Mouse (Mus musculus): ENCODE measurements at regions not wholly inside any gene's neighbourhood (a gene's known extent, or its start where the extent isn't known, plus 50 kb on each side); places are given as distances from the start of the nearest gene placed in this dataset.
"Not testable (repeated sequence)": the region's sequence is repeated elsewhere in the genome, so short reads cannot be mapped to it uniquely, and the experiment has no call there.

- DNase-seq; intact Hi-C loops (cut with DNase I): not testable (repeated sequence)
Observed at GRCm38 (mm10) chr14:53736274-53736673, 517.6 kb downstream of the Dad1 start.

GRCm38 (mm10) chr14:53731600-53731999 lies 522.3 kb downstream of the Dad1 start:
- DNase-seq; intact Hi-C loops (cut with DNase I): not testable (repeated sequence)

- intact Hi-C loops (cut with DNase I); DNase-seq: not testable (repeated sequence)
Observed at GRCm38 (mm10) chr14:53729877-53730276, 524.0 kb downstream of the Dad1 start.

- intact Hi-C loops (cut with DNase I); DNase-seq: not testable (repeated sequence)
Observed at GRCm38 (mm10) chr14:53729149-53729548, 524.8 kb downstream of the Dad1 start.

- DNase-seq; intact Hi-C loops (cut with DNase I): not testable (repeated sequence)
Observed at GRCm38 (mm10) chr14:53726914-53727313, 527.0 kb downstream of the Dad1 start.

- DNase-seq; intact Hi-C loops (cut with DNase I): not testable (repeated sequence)
Observed at GRCm38 (mm10) chr14:53723611-53724010, 530.3 kb downstream of the Dad1 start.

- intact Hi-C loops (cut with DNase I), result not testable (repeated sequence)
Observed at GRCm38 (mm10) chr14:53721901-53722300, 532.0 kb downstream of the Dad1 start.

GRCm38 (mm10) chr14:53709627-53710026 lies 544.3 kb downstream of the Dad1 start:
- DNase-seq; intact Hi-C loops (cut with DNase I): not testable (repeated sequence)

More at GRCm38 (mm10) chr14:53721901-53722300, 532.0 kb downstream of the Dad1 start:
- not testable (repeated sequence) for DNase-seq

GRCm38 (mm10) chr14:53704351-53704750 lies 549.6 kb downstream of the Dad1 start:
- DNase-seq; intact Hi-C loops (cut with DNase I): not testable (repeated sequence)

GRCm38 (mm10) chr14:53703593-53703992 lies 550.3 kb downstream of the Dad1 start:
- intact Hi-C loops (cut with DNase I); DNase-seq: not testable (repeated sequence)

GRCm38 (mm10) chr14:53684100-53684499 lies 569.8 kb downstream of the Dad1 start:
- DNase-seq, result not testable (repeated sequence)

GRCm38 (mm10) chr14:53683361-53684015 lies 570.4 kb downstream of the Dad1 start:
- DNase-seq; intact Hi-C loops (cut with DNase I): not testable (repeated sequence)

More at GRCm38 (mm10) chr14:53684100-53684499, 569.8 kb downstream of the Dad1 start:
- intact Hi-C loops (cut with DNase I), result not testable (repeated sequence)

GRCm38 (mm10) chr14:53682679-53683078 lies 571.2 kb downstream of the Dad1 start:
- DNase-seq; intact Hi-C loops (cut with DNase I): not testable (repeated sequence)

- DNase-seq; intact Hi-C loops (cut with DNase I): not testable (repeated sequence)
Observed at GRCm38 (mm10) chr14:53681320-53681719, 572.6 kb downstream of the Dad1 start.

- DNase-seq, result peak; percentile 14
- intact Hi-C loops (cut with DNase I), result not testable (repeated sequence)
Observed at GRCm38 (mm10) chr14:53665681-53666080, 588.2 kb downstream of the Dad1 start.

GRCm38 (mm10) chr14:53662700-53663355 lies 591.1 kb downstream of the Dad1 start:
- DNase-seq; intact Hi-C loops (cut with DNase I): not testable (repeated sequence)

- DNase-seq; intact Hi-C loops (cut with DNase I): not testable (repeated sequence)
Observed at GRCm38 (mm10) chr14:53654669-53655068, 599.2 kb downstream of the Dad1 start.

- DNase-seq; intact Hi-C loops (cut with DNase I): not testable (repeated sequence)
Observed at GRCm38 (mm10) chr14:53651061-53651460, 602.8 kb downstream of the Dad1 start.

GRCm38 (mm10) chr14:53649189-53649588 lies 604.7 kb downstream of the Dad1 start:
- intact Hi-C loops (cut with DNase I); DNase-seq: not testable (repeated sequence)

GRCm38 (mm10) chr14:53640441-53640840 lies 613.5 kb downstream of the Dad1 start:
- DNase-seq; intact Hi-C loops (cut with DNase I): not testable (repeated sequence)

GRCm38 (mm10) chr14:53637664-53638063 lies 616.2 kb downstream of the Dad1 start:
- intact Hi-C loops (cut with DNase I), result not testable (repeated sequence)
- DNase-seq, result peak; percentile 6

- DNase-seq; intact Hi-C loops (cut with DNase I): not testable (repeated sequence)
Observed at GRCm38 (mm10) chr14:53635206-53635605, 618.7 kb downstream of the Dad1 start.
